In genomic region chr15:101175131-101175460, GRCm38 (mm10) we compare ENCODE assay signal across 8 mouse cellular contexts. TPM values are rescaled to one million over a fixed set of nuclear protein-coding genes. Genes with fewer than 3 reads are reported as not detected.
A peak's percentile ranks its signal among the peaks of the same experiment; 100 is the strongest.
DNase-seq lines count a peak whose midpoint lies in the region; ATAC-seq and TF ChIP-seq lines count a peak whose summit lies in the region.

No protein-coding gene starts in this region.

- H3K4me1 ChIP-seq in kidney, adult 2 months (ENCODE audit: control insufficient read depth, insufficient read depth, low read length), result peaks cover 17% of the 10 kb centered on the region
- peaks cover 48% of the 10 kb centered on the region for H3K4me1 ChIP-seq in hindbrain, embryonic 12.5 days
- peaks cover 32% of the 10 kb centered on the region for H3K4me1 ChIP-seq in midbrain, embryonic 11.5 days (ENCODE audit: control insufficient read depth, insufficient read depth, low read length)

- H3K27ac ChIP-seq in kidney, adult 2 months (ENCODE audit: insufficient read depth, low read depth, low read length), result peak overlapping the region; percentile 52
- peak overlapping the region; percentile 91 for H3K27ac ChIP-seq in hindbrain, embryonic 12.5 days
- H3K27ac ChIP-seq in midbrain, embryonic 11.5 days (ENCODE audit: low read depth, low read length), result no peak overlapping the region

- WGBS in kidney, adult 2 months, result 14% methylated on average over 5 of the region's 5 CpGs
- 10% methylated on average over 5 of the region's 5 CpGs for WGBS in hindbrain, embryonic 12.5 days
- WGBS in midbrain, embryonic 11.5 days, result 14% methylated on average over 5 of the region's 5 CpGs

- intact Hi-C loops in left cerebral cortex, postnatal 10 days (cut with DNase I), result no loop called here

- peak; percentile 36; the same call in 1 of the 2 replicates for ATAC-seq in hindbrain, embryonic 12.5 days (ENCODE audit: low FRiP score)
- ATAC-seq in midbrain, embryonic 11.5 days (ENCODE audit: low FRiP score), result no peak

- H3K4me3 ChIP-seq in kidney, adult 2 months (ENCODE audit: insufficient read depth, low read depth, low read length), result peak overlapping the region; percentile 69
- peak overlapping the region; percentile 91 for H3K4me3 ChIP-seq in hindbrain, embryonic 12.5 days
- H3K4me3 ChIP-seq in midbrain, embryonic 11.5 days (ENCODE audit: low read depth, low read length), result peak overlapping the region; percentile 90

- H3K27me3 ChIP-seq in kidney, adult 2 months (replicated peaks; ENCODE audit: control insufficient read depth, insufficient read depth, low read length), result no peaks in the 10 kb centered on the region
- H3K27me3 ChIP-seq in hindbrain, embryonic 12.5 days, result peaks cover 10% of the 10 kb centered on the region; the same call in 1 of the 2 replicates
- H3K27me3 ChIP-seq in midbrain, embryonic 11.5 days (ENCODE audit: control insufficient read depth, insufficient read depth, low read length), result peaks cover 6% of the 10 kb centered on the region

- TF ChIP-seq CTCF in kidney, adult 2 months (conservative IDR thresholded peaks at IDR 0.05; ENCODE audit: insufficient read depth, insufficient read length, low read depth, low read length), result no peak
- no peak for TF ChIP-seq CTCF in brain, embryonic 14.5 days (IDR thresholded peaks at IDR 0.05; ENCODE audit: borderline replicate concordance, extremely low read depth, insufficient read depth, insufficient read length)

- H3K36me3 ChIP-seq in kidney, adult 2 months (ENCODE audit: control insufficient read depth, insufficient read depth, low read length), result no peaks in the 10 kb centered on the region
- no peaks in the 10 kb centered on the region for H3K36me3 ChIP-seq in hindbrain, embryonic 12.5 days
- H3K36me3 ChIP-seq in midbrain, embryonic 11.5 days (ENCODE audit: control insufficient read depth, insufficient read depth, low read length), result no peaks in the 10 kb centered on the region

- peak overlapping the region; percentile 98 for H3K9ac ChIP-seq in hindbrain, embryonic 12.5 days
- H3K9ac ChIP-seq in midbrain, embryonic 11.5 days (ENCODE audit: low read length), result peak overlapping the region; percentile 95

- TF ChIP-seq POLR2A in kidney, adult 2 months (IDR thresholded peaks at IDR 0.05; ENCODE audit: low read depth, low read length), result no peak
- TF ChIP-seq POLR2A in brain, embryonic 14.5 days (IDR thresholded peaks at IDR 0.05; ENCODE audit: borderline replicate concordance, extremely low read depth, insufficient read depth, insufficient read length, poor library complexity, severe bottlenecking), result no peak

- peak overlapping the region; percentile 93 for H3K4me2 ChIP-seq in hindbrain, embryonic 12.5 days (replicated peaks)
- H3K4me2 ChIP-seq in midbrain, embryonic 11.5 days, result peak overlapping the region; percentile 90

- no peaks in the 10 kb centered on the region for H3K9me3 ChIP-seq in hindbrain, embryonic 12.5 days (replicated peaks)
- H3K9me3 ChIP-seq in midbrain, embryonic 11.5 days (ENCODE audit: control insufficient read depth, low read length), result no peaks in the 10 kb centered on the region

- no peak for DNase-seq in kidney, adult 2 months
- no peak for DNase-seq in kidney, postnatal 14 days
- DNase-seq in brain, embryonic 14.5 days (ENCODE audit: low read depth), result peak; percentile 31
- DNase-seq in midbrain, embryonic 11.5 days (ENCODE audit: low spot score, missing footprints), result peak; percentile 91
- DNase-seq in adrenal gland, adult 8-10 months, result no peak
- no peak for DNase-seq in left cerebral cortex, postnatal 10 days (ENCODE audit: extremely low spot score in 1 of 2, low spot score in 2 of 2)
- DNase-seq in kidney, postnatal 36 days, result no peak

RNA-seq across cellular contexts. Expression of gene Acvr1b, which starts 1.2 kb away (rescaled TPM):
- polyA plus RNA-seq in kidney, adult 2 months (2012; rRNA removed), result 37.0 and 37.2 TPM in 2 replicates
- 62.5 and 75.3 TPM in 2 replicates for polyA plus RNA-seq in brain, embryonic 14.5 days (2012; rRNA removed)
- 12.2 and 15.5 TPM in 2 replicates for polyA plus RNA-seq in hindbrain, embryonic 12.5 days (2016; fragmentation: Nextera tagmentation; extraction: Ambion mirVana)
- 14.7 and 15.2 TPM in 2 replicates for polyA plus RNA-seq in midbrain, embryonic 11.5 days (2014; fragmentation: Nextera tagmentation; extraction: Ambion mirVana)
- 10 to 100 TPM in 3 of 4 experiments, 1 to 10 TPM in 1; 8.6 to 15.4 (median 12.1) TPM for total RNA-seq in adrenal gland, adult 8-10 months (2022)
- total RNA-seq in left cerebral cortex, postnatal 10 days (2021), result 100 to 1,000 TPM; 110 to 113 TPM

RNA-seq across cellular contexts. Expression of gene Acvrl1, which starts 46.8 kb away (rescaled TPM):
- 33.4 and 34.1 TPM in 2 replicates for polyA plus RNA-seq in kidney, adult 2 months (2012; rRNA removed)
- 8.5 and 11.6 TPM in 2 replicates for polyA plus RNA-seq in brain, embryonic 14.5 days (2012; rRNA removed)
- polyA plus RNA-seq in hindbrain, embryonic 12.5 days (2016; fragmentation: Nextera tagmentation; extraction: Ambion mirVana), result 11.6 TPM in 2 replicates
- polyA plus RNA-seq in midbrain, embryonic 11.5 days (2014; fragmentation: Nextera tagmentation; extraction: Ambion mirVana), result 4.2 and 5.0 TPM in 2 replicates
- 10 to 100 TPM; 14.5 to 24.7 (median 21.5) TPM for total RNA-seq in adrenal gland, adult 8-10 months (2022)
- 10 to 100 TPM; 13.1 TPM for total RNA-seq in left cerebral cortex, postnatal 10 days (2021)

RNA-seq across cellular contexts. Expression of gene Grasp, which starts 48.9 kb away (rescaled TPM):
- 6.2 and 7.0 TPM in 2 replicates for polyA plus RNA-seq in kidney, adult 2 months (2012; rRNA removed)
- polyA plus RNA-seq in brain, embryonic 14.5 days (2012; rRNA removed), result 4.9 and 6.5 TPM in 2 replicates
- polyA plus RNA-seq in hindbrain, embryonic 12.5 days (2016; fragmentation: Nextera tagmentation; extraction: Ambion mirVana), result 4.8 and 8.2 TPM in 2 replicates
- 3.6 and 4.5 TPM in 2 replicates for polyA plus RNA-seq in midbrain, embryonic 11.5 days (2014; fragmentation: Nextera tagmentation; extraction: Ambion mirVana)
- total RNA-seq in adrenal gland, adult 8-10 months (2022), result 10 to 100 TPM in 3 of 4 experiments, 1 to 10 TPM in 1; 8.8 to 19.6 (median 17.1) TPM
- total RNA-seq in left cerebral cortex, postnatal 10 days (2021), result 10 to 100 TPM; 30.9 to 34.2 TPM

RNA-seq across cellular contexts. Expression of gene Ankrd33, which starts 59.5 kb away (rescaled TPM):
- polyA plus RNA-seq in kidney, adult 2 months (2012; rRNA removed), result not detected in 2 replicates
- polyA plus RNA-seq in brain, embryonic 14.5 days (2012; rRNA removed), result not detected in 2 replicates
- not detected in 2 replicates for polyA plus RNA-seq in hindbrain, embryonic 12.5 days (2016; fragmentation: Nextera tagmentation; extraction: Ambion mirVana)
- not detected in 2 replicates for polyA plus RNA-seq in midbrain, embryonic 11.5 days (2014; fragmentation: Nextera tagmentation; extraction: Ambion mirVana)
- 1 to 10 TPM in 1 of 4 experiments, under 1 TPM in 3; 0.75 to 1.1 (median 0.79) TPM for total RNA-seq in adrenal gland, adult 8-10 months (2022)
- not detected for total RNA-seq in left cerebral cortex, postnatal 10 days (2021)

Comparison
In these comparisons a context has a peak if more than half of its experiments do, and no peak if none do; other contexts are left out.
1. DNase-seq: peak in brain, embryonic 14.5 days (single experiment) and midbrain, embryonic 11.5 days (single experiment); none in kidney, adult 2 months (single experiment), kidney, postnatal 14 days (single experiment), adrenal gland, adult 8-10 months (single experiment), left cerebral cortex, postnatal 10 days (0 of 2) and kidney, postnatal 36 days (0 of 2).
2. Peak in every context shown above with its lines, with median percentiles within 50 percentile points of each other: H3K4me3 ChIP-seq.